Mouse (Mus musculus): ENCODE data around the gene B430306N03Rik.
"Not testable (repeated sequence)": the region's sequence is repeated elsewhere in the genome, so short reads cannot be mapped to it uniquely, and the experiment has no call there.

The B430306N03Rik gene

DNA sequence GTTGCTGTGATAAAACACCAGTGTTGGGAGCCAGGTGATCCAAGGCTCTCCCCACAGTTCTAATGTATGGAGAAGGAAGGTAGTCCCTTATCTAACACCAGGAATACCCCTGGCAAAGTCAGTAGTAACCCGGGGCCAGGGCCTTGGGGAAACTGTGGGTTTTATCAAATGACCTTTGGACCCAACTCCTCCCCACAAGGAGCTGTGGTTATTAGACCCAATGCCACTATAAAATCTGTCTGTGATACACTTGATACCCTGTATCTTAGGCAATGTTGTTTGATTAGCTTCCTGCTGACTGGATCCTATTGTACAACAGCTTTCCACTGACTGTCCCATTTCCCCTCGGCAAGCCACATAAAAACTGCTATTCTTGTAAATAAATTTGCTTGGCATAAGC lies 3.8 kb upstream of the B430306N03Rik start:
- no peak for DNase-seq (ENCODE audit: low spot score)

DNA sequence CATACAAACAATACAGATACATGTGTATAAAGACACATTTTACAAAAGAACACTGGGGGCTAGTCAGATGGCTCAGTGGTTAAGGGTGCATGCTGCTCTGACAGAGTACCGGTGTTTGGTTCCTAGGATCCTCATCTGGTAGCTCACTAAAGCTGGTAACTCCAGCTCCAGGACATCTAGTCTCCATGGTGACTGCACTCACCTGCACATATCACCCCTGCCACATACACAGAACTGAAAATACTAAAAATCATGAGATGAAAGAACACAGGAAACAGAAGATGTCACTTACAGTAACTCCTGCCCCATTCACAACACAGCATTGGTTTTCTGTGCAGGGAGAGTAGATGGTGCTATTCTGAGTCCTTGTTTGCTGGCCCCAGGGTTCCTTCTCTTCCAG lies 2.7 kb downstream of the B430306N03Rik start:
- no peak for DNase-seq (ENCODE audit: low spot score)

DNA sequence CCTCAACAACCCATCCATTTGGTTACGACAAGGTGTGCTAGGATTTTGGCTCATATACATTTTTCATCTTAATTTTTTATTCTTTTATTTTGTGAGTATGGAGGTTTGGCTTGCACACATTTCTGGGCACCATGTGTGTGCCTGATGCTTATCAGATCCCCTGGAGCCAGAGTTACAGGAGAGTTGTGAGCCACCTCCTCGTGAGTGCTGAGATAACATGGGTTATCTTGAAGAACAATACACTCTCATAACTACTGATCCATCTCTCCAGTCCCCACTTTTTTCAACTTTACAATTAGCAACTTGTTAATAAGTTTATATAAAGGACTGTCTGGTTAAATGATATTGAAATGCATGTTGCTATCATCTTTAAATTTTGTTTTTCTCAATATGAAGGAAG lies 5.3 kb downstream of the B430306N03Rik start:
- DNase-seq (ENCODE audit: low spot score), result no peak

DNA sequence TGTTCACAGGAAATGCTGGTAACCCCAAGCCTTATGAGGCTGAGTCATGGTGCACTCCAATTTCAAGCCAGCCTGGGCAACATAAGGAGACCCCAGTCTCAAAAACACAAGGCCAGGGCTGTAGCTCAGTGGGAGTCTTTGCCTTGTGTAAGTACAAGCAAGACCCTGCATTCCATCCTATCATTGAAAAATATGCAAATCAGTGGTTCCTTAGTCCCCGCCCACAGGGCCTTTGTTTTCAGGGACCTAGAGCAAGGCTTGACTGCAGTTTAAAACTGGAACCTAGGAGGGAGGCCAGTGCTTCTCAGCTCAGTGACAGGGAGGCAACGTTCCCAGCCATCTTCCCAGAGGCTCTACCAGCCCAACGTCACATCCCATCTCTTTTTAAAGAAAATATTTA lies 7.3 kb downstream of the B430306N03Rik start:
- DNase-seq (ENCODE audit: low spot score), result no peak

DNA sequence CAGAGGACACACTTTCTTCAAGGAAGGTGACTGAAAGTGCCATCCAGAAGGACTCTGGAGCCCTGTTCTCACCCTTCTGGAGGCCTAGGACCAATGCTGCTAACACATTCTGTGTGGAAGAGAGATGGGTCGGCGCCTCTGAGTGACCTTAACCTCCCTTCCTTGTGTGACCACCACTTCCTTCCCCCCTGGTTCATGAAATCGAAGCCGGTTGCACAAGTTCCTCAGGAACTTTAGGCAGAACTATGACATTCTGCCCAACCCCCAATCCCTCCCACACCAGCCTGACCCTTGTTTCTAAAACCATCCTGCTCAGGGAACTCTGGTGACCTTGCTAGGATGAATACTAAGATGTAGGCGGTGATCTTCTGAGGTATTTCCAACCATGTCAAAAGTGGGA lies 8.3 kb downstream of the B430306N03Rik start:
- no peak for DNase-seq (ENCODE audit: low spot score)

DNA sequence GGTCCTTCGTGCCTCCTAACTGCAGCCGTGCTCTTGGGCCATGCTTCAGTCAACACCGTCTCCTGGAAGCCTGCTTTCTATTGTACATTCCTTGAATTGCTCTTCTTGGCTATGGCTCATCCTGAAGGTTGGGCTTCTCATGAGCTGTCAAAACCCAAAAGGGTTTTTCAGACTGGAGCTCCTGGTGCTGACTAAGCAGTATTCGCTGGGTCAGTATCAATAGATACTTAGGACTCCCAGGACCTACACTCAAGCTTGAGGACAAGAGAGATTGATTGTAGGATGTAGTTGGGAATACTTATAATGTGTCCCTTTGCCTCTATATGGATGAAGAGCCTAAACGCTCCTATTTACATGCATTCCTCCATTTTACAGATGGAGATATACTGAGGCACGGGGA lies 9.2 kb downstream of the B430306N03Rik start:
- DNase-seq (ENCODE audit: low spot score), result no peak

DNA sequence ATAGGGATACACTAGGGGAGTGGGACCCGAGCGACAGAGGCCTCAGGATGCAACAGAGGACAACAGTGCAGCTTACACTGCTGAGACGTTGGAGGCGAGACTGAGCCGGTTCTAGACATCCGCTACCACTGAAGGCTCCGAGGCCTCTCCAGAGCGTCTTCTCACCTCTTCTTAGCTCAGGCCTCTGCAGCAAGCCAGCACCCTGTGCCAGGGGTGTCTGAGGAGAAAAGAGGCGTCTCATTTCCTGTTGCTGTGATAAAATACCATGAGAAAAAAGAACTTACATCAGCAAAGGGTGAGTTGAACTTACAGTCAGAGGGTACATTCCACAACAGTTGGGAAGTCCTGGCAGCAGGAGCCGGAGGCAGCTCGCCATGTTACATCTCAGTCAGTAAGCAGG lies 9.7 kb downstream of the B430306N03Rik start:
- no peak for DNase-seq (ENCODE audit: low spot score)

DNA sequence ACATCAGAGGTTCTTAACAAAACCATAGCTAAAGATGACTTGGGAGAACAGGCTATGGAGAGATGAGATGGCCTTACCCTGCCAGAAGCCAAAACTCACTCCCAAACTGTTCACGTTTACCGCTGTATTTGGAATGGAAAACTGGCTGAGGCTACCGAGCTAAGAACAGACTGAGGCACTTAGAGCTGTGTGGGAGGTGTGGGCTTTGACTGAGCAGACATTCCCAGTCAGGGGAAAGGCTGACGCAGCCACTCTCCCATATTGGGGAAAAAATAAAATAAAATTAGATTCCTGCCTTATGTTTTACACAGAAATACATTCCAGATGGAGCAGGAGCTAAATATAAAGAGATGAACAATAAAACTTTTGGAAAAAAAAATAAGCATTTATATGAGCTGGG lies 10.7 kb downstream of the B430306N03Rik start:
- peak; percentile 41 for DNase-seq (ENCODE audit: low spot score)

DNA sequence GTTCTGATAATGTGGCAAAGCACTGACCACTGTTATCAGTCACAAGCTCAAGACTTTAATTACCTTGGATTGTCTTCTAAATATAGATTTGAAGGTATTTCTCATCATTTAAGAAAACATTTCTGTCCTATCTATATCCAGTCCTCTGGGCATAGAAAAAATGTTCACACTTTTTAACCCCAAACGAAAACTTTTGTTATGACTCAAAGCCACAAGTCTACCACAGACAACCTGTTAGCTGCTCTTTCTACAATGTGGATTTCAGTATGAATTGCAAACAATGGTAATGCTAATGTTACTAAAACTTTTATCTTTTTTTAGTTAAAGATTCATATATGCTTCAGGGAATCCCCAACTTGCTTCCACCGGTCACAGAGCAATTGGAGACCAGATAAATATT lies 16.6 kb downstream of the B430306N03Rik start:
- DNase-seq (ENCODE audit: low spot score), result no peak

DNA sequence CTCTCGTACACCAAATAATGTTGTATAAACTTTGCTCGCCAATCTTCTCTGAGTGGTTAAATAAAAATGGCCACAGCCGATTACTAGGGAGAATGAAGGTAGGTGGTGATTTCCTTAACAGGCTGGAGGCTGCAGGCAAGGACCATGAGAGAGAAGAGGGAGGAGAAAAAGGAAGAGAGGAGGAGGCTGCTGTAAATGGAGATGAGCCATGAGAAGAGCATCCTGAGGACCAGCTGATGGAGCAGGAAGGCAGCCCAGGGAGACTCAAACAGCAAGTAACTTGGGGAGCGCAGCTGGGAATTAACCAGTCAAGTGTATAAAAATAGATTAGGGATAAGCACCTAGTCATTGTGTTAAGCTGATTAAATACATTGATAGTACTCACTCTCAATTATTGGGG lies 18.2 kb downstream of the B430306N03Rik start:
- no peak for DNase-seq (ENCODE audit: low spot score)

DNA sequence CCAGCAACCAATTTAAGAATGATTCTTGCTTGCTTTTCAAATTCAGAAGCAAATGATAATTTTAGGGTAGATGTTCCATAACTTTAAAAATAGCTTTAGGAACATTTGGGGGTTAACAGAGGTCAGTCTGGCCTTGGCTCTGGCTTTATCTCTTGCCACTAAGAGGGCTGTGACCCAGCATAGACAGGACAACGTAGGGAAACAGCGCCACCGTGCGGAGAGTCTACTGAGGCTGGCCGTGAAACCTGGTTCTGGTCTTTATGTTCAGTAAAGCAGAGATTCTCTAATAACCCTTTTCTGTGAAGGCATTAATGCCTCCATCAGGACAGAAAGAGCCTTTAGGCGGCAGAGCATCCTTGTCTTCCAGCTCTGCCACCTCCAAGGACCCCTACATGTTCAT lies 20.9 kb downstream of the B430306N03Rik start:
- peak; percentile 70 for DNase-seq (ENCODE audit: low spot score)

DNA sequence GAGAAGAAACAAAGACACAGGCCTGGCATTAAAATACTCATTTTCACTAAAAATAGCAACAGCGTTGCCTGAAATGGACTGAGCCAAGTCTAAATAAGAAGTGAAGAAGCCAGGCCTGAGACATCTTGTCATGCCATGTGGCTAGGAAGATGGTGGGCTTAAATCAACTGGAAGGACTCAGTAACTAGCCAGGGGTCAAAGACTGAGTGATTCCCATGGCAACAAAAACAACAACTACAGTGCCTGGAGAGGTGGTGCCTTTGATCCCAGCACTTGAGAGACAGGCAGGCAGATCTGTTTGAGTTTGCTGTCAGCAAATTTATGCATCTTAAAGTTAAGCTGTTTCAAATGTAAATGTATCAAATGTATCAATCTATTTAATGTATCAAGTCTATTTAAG lies 24.3 kb downstream of the B430306N03Rik start:
- no peak for DNase-seq (ENCODE audit: low spot score)

DNA sequence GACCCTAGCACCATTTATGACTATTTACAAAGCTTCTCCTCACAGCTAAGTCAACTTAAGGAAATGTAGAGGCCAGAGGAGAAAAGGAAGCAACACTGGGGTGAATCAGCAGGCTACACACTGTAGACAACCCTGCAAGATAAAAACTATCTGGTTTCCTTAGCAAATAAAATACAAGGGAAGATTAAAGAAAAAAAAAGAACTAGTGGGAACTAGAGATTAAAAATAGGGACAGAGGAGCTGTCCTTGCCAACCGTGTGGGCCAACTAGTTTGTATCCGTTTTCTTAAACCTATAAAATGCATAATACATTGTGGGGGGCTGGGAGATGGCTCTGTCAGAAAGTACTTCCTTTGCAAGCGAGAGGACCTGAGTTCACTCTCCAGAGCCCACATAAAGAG lies 26.0 kb downstream of the B430306N03Rik start:
- DNase-seq (ENCODE audit: low spot score), result no peak

DNA sequence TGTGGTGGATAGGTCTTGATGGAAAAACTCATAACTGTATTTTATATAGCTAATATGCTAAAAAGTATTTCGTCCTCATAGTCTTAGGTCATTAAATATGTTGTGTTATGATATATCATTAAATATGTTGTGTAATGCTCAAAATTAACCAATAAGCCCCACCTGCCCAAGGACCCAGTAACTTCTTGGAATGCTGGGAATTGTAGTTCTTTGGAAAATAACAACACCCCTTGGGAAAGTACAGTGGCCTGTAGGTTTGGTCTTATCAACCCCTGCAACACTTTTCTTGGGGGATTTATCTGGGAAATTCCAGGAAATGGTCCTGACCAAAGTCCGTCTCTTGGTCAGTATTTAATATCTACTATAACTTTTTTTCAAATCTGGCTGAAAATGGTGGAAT lies 27.1 kb downstream of the B430306N03Rik start:
- DNase-seq (ENCODE audit: low spot score), result no peak

DNA sequence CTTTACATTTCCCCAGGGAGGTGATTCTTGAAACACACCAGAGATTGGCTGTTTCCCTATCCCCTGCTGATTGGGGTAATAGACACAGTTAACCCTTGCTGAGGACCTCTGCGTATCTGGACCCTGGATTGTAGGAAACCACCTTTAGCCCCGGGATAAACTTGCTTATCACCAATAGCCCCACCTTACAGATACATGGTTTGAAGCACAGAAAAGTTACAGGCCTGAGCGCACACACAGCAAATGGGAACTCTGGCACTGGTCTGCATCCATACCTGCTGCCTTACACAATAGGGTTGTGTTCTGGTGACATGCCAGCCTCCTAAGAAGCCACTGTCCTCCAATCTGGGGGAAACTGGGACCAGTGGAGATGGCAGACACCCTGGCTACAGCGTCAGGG lies 29.9 kb downstream of the B430306N03Rik start:
- no peak for DNase-seq (ENCODE audit: low spot score)

DNA sequence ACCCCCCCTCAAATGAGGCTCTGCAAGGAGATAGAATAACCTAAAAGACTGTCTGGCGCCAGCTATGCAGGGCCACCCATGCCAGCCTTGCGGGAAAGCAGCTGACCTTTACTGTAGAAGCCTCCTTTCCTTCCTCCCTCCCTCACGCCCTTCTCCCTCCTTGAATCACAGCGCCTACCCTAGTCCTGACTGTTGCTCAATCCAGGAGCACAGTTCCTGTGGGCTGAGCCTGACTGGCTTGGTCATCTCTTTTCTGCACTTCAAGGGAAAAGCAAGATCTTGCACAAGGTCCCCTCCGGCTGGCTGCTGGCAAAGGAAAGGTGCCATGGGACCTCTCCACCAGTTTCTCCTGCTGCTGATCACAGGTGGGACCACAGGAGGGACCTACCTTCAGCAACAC lies 30.3 kb downstream of the B430306N03Rik start, which contains the start of gene Trem2:
TSS of gene Trem2 (plus strand) at position 171 of the 400 bp plus-strand sequence.
- DNase-seq (ENCODE audit: low spot score), result no peak

DNA sequence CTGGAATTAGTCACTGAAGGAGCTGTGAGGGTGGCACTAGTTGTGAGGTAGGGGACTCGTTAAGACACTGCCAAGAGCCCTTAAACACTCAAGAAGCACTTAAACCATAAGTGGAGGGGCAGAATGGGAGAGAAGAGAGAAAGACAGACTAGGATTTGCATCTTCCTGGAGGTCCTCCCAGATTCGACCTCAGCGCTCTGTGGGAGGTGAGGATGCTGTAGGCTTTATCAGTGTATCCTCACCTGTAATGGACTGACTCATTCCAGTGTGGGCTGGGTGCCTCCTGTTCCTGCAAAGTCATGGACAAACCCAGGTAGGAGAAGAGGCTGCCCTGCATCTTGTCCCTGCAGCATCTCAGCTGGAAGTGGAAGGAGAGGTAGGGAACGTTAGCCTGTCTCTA lies 30.9 kb downstream of the B430306N03Rik start:
- DNase-seq (ENCODE audit: low spot score), result no peak

DNA sequence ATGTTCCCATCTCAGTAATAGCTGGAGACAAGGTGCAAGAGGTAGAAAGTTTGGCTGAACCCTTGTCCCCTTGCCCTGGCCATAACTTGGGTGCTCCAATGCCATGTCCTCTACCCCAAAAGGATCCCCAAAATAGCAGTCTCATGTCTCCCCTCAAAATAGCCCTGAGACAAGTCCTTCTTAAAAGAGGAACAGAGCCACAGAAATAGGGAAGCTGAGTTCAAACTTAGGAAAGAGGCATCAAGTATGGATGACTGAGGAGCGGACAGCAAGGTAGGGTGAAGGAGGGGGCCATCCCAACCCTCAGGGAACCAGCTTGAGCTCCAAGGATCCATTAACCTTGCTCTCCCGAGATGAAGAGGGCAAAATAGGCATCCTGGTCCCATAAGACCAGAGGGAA lies 31.3 kb downstream of the B430306N03Rik start:
- DNase-seq (ENCODE audit: low spot score), result no peak

DNA sequence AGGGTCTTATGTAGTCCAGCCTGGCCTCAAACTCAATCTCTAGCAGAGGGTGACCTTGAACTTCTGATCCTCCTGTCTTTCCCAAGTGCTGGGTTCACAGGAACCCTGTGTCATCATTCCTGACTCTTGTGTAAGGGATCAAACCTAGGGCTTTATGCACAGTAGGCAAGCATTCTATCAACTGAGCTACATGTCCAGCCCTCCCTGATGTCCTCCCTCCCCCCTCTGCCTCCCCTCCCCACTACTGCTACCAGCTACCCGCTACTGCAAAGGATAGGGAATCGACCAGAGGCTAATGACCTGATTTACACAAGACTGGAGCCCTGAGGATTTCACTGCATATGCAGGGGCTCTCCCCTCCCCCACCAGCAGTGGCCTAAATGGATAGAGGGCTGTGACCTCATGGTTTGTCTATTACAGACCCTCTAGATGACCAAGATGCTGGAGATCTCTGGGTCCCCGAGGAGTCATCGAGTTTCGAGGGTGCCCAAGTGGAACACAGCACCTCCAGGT lies 34.8 kb downstream of the B430306N03Rik start:
- no peak for DNase-seq (ENCODE audit: low spot score)

DNA sequence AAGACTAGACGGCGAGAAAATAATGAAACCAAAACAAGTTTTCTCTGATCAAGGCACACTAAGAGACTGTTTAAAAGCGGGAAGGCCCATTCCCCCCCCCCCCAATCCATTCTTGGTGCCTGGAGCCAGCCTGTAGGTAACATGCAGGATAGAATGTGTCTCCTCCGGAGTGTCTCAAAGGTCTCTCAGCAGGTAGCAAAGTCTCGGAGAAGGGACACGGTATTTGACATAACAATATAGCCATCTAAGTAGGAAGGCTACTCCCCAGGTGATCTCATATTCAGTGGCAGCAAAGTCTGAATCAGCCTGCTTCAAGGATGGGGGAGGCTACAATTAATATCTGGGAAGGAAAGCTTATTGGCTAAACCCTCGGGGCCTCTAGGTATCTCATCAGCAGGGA lies 37.0 kb downstream of the B430306N03Rik start:
- not testable (repeated sequence) for DNase-seq (ENCODE audit: low spot score)

DNA sequence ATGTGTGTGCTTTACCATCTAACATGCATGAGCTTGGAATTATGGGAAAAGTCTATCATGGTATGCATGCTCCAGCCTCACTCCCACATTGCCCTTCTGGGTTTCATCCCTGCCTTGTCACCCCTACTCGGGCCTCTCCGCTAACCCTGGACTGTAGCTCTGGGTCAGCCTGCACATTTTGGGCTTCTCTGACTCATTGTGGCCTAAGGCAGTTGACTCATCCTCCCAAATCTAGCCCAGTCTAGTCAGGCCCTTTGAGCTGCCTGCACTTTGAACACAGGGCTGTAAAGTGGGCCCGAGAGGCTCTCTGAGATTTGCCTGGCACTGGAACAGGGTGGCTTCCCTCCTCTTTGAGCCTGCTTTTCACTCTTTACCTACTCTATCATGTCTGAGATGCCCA lies 39.9 kb downstream of the B430306N03Rik start:
- no peak for DNase-seq (ENCODE audit: low spot score)

DNA sequence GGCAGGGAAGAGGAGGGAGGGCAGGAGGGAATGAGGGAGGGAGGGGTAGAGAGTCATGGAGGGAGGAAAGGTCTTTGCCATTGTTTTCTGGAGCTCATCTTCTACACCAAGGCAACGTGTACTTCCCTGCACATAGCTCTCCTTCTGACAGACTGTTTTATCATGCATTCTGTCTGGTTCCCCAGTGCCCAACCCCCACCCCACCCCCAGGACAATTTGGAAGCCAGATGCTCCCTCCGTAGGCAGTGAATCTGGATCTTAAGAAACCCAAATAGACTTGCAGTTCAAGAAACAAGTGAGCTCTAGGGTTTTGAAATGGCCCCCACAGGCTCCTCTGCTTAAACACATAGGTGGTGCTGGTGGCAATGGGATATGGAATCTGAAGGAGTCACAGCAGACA lies 42.0 kb downstream of the B430306N03Rik start:
- no peak for DNase-seq (ENCODE audit: low spot score)

DNA sequence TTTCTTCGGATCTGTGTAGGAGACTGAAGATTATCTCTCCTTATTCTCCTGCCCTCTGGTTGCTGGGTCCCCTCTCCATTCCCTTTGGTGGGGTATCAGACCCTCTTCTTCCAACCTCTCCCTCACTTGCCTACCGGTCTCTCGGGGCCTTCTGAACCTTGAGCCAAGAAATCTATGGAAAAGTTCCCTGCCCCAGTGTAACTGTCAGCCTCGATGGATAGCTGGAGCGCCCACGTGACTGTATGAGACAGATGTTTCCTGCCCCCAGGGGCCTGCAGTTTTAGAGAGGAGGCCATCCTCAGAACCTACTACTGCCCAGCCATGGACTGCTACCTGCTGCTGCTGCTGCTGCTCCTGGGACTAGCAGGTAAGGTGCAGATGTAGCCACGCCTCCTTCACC lies 43.7 kb downstream of the B430306N03Rik start, which contains the start of gene Treml1:
TSS of gene Treml1 (plus strand) at position 301 of the 400 bp plus-strand sequence.
- DNase-seq (ENCODE audit: low spot score), result no peak

DNA sequence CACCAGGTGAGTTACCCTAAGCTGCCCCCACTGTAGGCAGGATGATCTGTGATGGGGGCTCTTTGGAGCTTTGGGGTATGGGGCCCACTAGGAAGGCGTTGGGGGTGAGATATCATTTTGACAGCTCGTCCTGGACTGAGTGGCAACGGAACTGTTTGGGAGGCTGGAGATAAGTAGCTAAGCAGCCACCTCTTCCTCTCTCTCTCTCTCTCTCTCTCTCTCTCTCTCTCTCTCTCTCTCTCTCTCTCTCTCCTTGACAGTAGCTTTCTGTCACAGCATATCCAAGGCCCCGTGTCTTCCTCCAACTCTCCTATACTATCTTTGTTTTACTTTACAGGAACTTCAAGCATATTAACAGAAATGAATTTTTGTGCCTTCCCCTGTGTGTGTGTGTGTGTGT lies 44.5 kb downstream of the B430306N03Rik start:
- DNase-seq (ENCODE audit: low spot score), result no peak

DNA sequence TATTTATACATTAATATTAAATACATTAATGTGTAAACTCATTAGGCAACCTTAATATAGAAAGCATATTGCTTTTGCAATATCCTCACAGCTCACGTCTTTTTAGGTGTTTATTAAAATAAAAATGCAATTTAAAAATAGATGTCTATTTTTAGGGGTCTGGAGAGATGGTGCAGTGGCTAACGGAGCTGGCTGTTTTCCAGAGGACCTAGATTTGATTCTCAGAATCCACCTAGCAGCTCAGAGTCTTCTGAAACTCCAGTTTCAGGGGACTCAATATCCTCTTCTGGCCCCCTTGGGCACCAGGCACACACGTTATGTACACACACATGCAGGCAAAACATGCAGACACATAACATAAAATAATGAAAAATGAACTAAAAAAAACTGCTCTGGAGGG lies 46.4 kb downstream of the B430306N03Rik start:
- no peak for DNase-seq (ENCODE audit: low spot score)
